Mouse (Mus musculus) heart, postnatal 0 days (tissue): ENCODE measurements around the gene Lrrc28. TPM values are rescaled to one million over a fixed set of nuclear protein-coding genes. Genes with fewer than 3 reads are reported as not detected.

ENCODE experiments used
- ATAC-seq: fragments of 200-750 bp; cut with Nextera tagmentation; 2 replicates; pipeline ENCODE4 v1.8.0; 2017; ENCODE audit warnings: low read depth, moderate number of reproducible peaks, moderate library complexity; ENCODE audit not compliant: insufficient read depth
- DNase-seq: peaks from one replicate; pipeline ENCODE4 v3.0.0-alpha.2; 2016; ENCODE audit warnings: low spot score
- H3K27ac ChIP-seq: fragments of 300-500 bp; sonication (generic); 2 replicates; pipeline ENCODE4 v1.5.1; 2014; ENCODE audit warnings: low read depth, mild to moderate bottlenecking
- H3K27me3 ChIP-seq: fragments of 300-500 bp; sonication (generic); 2 replicates; pipeline ENCODE4 v1.6.1; 2014; ENCODE audit warnings: low read length, mixed read lengths; ENCODE audit not compliant: control insufficient read depth, insufficient read depth
- H3K36me3 ChIP-seq: fragments of 300-500 bp; sonication (generic); replicated peaks from 2 replicates; pipeline ENCODE4 v1.6.1; 2014; ENCODE audit warnings: low read length, mixed read lengths; ENCODE audit not compliant: control insufficient read depth, insufficient read depth
- H3K4me1 ChIP-seq: fragments of 300-500 bp; sonication (generic); 2 replicates; pipeline ENCODE4 v1.6.1; 2014; ENCODE audit warnings: antibody characterized with exemption; ENCODE audit not compliant: control insufficient read depth, insufficient read depth
- H3K4me2 ChIP-seq: fragments of 300-500 bp; sonication (generic); 2 replicates; pipeline ENCODE4 v1.6.1; 2014; ENCODE audit warnings: low read depth, mild to moderate bottlenecking, low read length, moderate library complexity
- H3K4me3 ChIP-seq: fragments of 300-500 bp; sonication (generic); 2 replicates; pipeline ENCODE4 v1.5.1; 2014; ENCODE audit warnings: low read depth, low read length
- H3K9ac ChIP-seq: fragments of 300-500 bp; sonication (generic); replicated peaks from 2 replicates; pipeline ENCODE4 v1.6.1; 2014; ENCODE audit warnings: low read depth, low read length, mixed read lengths
- H3K9me3 ChIP-seq: fragments of 300-500 bp; sonication (generic); replicated peaks from 2 replicates; pipeline ENCODE4 v1.6.1; 2016; ENCODE audit warnings: low read length; ENCODE audit not compliant: control insufficient read depth
- CTCF ChIP-seq: IDR thresholded peaks from 2 replicates; pipeline ENCODE4 v1.5.1; 2016; ENCODE audit warnings: antibody characterized with exemption, control low read depth, low read depth
- EP300 ChIP-seq: IDR thresholded peaks from 2 replicates; pipeline ENCODE4 v1.6.1; 2016; ENCODE audit warnings: antibody characterized with exemption, low read depth
- WGBS: fragments of 180-500 bp; shearing (Covaris S2); extraction: QIAGEN DNeasy Blood & Tissue Kit; methylation state at CpG from one replicate; pipeline ENCODE4 v1.1.7; 2014; 5-methylcytosine and 5-hydroxymethylcytosine counted together
- polyA plus RNA-seq: library from polyadenylated mRNA; unstranded; fragments of >200 nt; fragmentation: Nextera tagmentation; extraction: Ambion mirVana; gene quantifications from 2 replicates; pipeline ENCODE4 v1.2.1, GENCODE M21; 2015
- total RNA-seq: library from RNA; depleted of rRNA; stranded (reverse); fragments of >200 nt; gene quantifications from 2 replicates; pipeline ENCODE4 v1.2.3, GENCODE M21; 2014; ENCODE audit warnings: low replicate concordance

The Lrrc28 gene
- total and polyA plus RNA-seq, 2 experiments from 2014 or later = 14.3 to 71.6 TPM

GRCm38 (mm10) chr7:67688281-67688680, 43.2 kb upstream of the Lrrc28 start:
- Histone ChIP-seq H3K27me3 (no peaks in the 10 kb centered on the region), H3K4me2 (no peak overlapping the region), H3K36me3 (peaks cover 20% of the 10 kb centered on the region), H3K9ac (no peak overlapping the region), H3K4me3 (no peak overlapping the region), H3K4me1 (peaks cover 23% of the 10 kb centered on the region), H3K27ac (no peak overlapping the region), H3K9me3 (no peaks in the 10 kb centered on the region)
- ATAC-seq = no peak
- 26% methylated on average over 3 of the region's 3 CpGs for WGBS
- DNase-seq = no peak
- TF ChIP-seq CTCF (no peak), EP300 (no peak)

- DNase-seq (no peak), ATAC-seq (no peak)
- 89% methylated on average over 3 of the region's 3 CpGs for WGBS
- TF ChIP-seq EP300 (no peak), CTCF (peak; percentile 21; the same call in 1 of the 2 replicates)
- no peaks in the 10 kb centered on the region for H3K9me3 ChIP-seq
- H3K4me1 ChIP-seq = peaks cover 8% of the 10 kb centered on the region
- H3K9ac ChIP-seq = no peak overlapping the region
- H3K4me2 ChIP-seq = no peak overlapping the region
- peaks cover 21% of the 10 kb centered on the region for H3K36me3 ChIP-seq
- H3K4me3 ChIP-seq = no peak overlapping the region
- no peak overlapping the region for H3K27ac ChIP-seq
- H3K27me3 ChIP-seq = no peaks in the 10 kb centered on the region
Observed at GRCm38 (mm10) chr7:67686545-67686944, 41.5 kb upstream of the Lrrc28 start.

GRCm38 (mm10) chr7:67683006-67683405, 37.9 kb upstream of the Lrrc28 start:
- ATAC-seq (no peak), DNase-seq (no peak)
- Histone ChIP-seq H3K4me2 (no peak overlapping the region), H3K9me3 (no peaks in the 10 kb centered on the region), H3K36me3 (peaks cover 34% of the 10 kb centered on the region), H3K9ac (no peak overlapping the region), H3K4me3 (no peak overlapping the region), H3K27me3 (no peaks in the 10 kb centered on the region), H3K4me1 (no peaks in the 10 kb centered on the region), H3K27ac (no peak overlapping the region)
- WGBS = 76% methylated on average over 16 of the region's 16 CpGs
- TF ChIP-seq CTCF (no peak), EP300 (no peak)

- no peak overlapping the region for H3K27ac ChIP-seq
- H3K27me3 ChIP-seq = no peaks in the 10 kb centered on the region
- H3K9ac ChIP-seq = no peak overlapping the region
- TF ChIP-seq EP300 = no peak
- TF ChIP-seq CTCF = no peak
- H3K4me2 ChIP-seq = no peak overlapping the region
- H3K4me3 ChIP-seq = no peak overlapping the region
- 0 out of 2 replicates have a peak, but pooled peaks cover 1% of the 10 kb centered on the region for H3K4me1 ChIP-seq
- WGBS = 77% methylated on average over 9 of the region's 9 CpGs
- no peak for DNase-seq
- peaks cover 34% of the 10 kb centered on the region for H3K36me3 ChIP-seq
- no peak for ATAC-seq
- no peaks in the 10 kb centered on the region for H3K9me3 ChIP-seq
Observed at GRCm38 (mm10) chr7:67681078-67681477, 36.0 kb upstream of the Lrrc28 start.

DNA sequence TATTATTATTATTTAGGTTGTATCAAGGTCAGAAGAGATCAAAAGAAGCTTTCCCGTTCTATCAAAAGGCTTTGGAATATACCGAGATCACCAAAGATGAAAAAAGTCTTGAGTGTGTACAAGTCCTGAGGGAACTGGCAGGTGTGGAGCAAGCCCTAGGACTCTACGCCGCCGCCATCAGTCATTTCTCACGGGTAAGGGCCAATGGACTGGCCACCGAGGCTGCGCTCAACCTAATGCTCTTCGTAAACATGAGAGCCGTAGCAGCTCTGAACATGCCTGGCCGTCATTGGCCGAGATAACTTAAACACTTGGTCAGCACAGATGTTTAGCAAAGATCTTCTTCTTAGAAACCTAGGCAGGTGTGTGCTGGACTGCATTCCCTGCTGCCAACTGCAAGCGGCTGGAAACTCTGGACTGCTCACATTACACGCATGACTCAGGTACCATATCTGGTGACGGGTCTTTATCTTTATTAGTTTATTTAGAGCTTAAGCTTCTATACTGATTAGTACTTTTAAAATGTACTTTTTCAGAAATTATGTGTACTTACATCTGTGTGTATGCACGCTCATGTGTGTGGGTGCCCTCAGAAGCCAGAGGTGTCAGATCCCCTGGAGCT, 33.9 kb upstream of the Lrrc28 start:
- Histone ChIP-seq H3K9ac (no peak overlapping the region), H3K36me3 (peaks cover 18% of the 10 kb centered on the region), H3K4me1 (peaks cover 9% of the 10 kb centered on the region; the same call in 1 of the 2 replicates), H3K9me3 (no peaks in the 10 kb centered on the region), H3K4me3 (no peak overlapping the region), H3K27ac (no peak overlapping the region), H3K4me2 (no peak overlapping the region), H3K27me3 (no peaks in the 10 kb centered on the region)
- TF ChIP-seq EP300 = no peak
- no peak for TF ChIP-seq CTCF
- ATAC-seq (no peak), DNase-seq (no peak)
- WGBS = 92% methylated on average over 16 of the region's 16 CpGs

GRCm38 (mm10) chr7:67673656-67674055, 28.6 kb upstream of the Lrrc28 start:
- H3K27me3 ChIP-seq = no peaks in the 10 kb centered on the region
- DNase-seq = no peak
- H3K4me2 ChIP-seq = no peak overlapping the region
- H3K36me3 ChIP-seq = peaks cover 12% of the 10 kb centered on the region
- no peak overlapping the region for H3K4me3 ChIP-seq
- H3K27ac ChIP-seq = no peak overlapping the region
- WGBS = 89% methylated on average over 5 of the region's 5 CpGs
- peaks cover 9% of the 10 kb centered on the region; the same call in 1 of the 2 replicates for H3K4me1 ChIP-seq
- no peak overlapping the region for H3K9ac ChIP-seq
- TF ChIP-seq EP300 = no peak
- TF ChIP-seq CTCF = no peak
- no peaks in the 10 kb centered on the region for H3K9me3 ChIP-seq
- ATAC-seq = no peak
